Mouse (Mus musculus) neural tube, embryonic 14.5 days (tissue): ENCODE measurements at regions not wholly inside any gene's neighbourhood (a gene's known extent, or its start where the extent isn't known, plus 50 kb on each side); places are given as distances from the start of the nearest gene placed in this dataset.

Experiments
- ATAC-seq: fragments of 200-750 bp; cut with Nextera tagmentation; 2 replicates; pipeline ENCODE4 v1.8.0; 2017; ENCODE audit warnings: low read depth, mild to moderate bottlenecking, moderate TSS enrichment, moderate library complexity
- H3K27ac ChIP-seq: fragments of 300-500 bp; sonication (generic); 2 replicates; pipeline ENCODE4 v1.5.1; 2014; ENCODE audit warnings: low read depth, mild to moderate bottlenecking, control low read depth, low read length, moderate library complexity, mixed read lengths
- H3K27me3 ChIP-seq: fragments of 300-500 bp; sonication (generic); 2 replicates; pipeline ENCODE4 v1.6.1; 2014; ENCODE audit warnings: low read length; ENCODE audit not compliant: control insufficient read depth, insufficient read depth
- H3K36me3 ChIP-seq: fragments of 300-500 bp; sonication (generic); 2 replicates; pipeline ENCODE4 v1.6.1; 2014; ENCODE audit warnings: low read length, mixed read lengths; ENCODE audit not compliant: control insufficient read depth, insufficient read depth
- H3K4me1 ChIP-seq: fragments of 300-500 bp; sonication (generic); 2 replicates; pipeline ENCODE4 v1.6.1; 2014; ENCODE audit warnings: low read length; ENCODE audit not compliant: control insufficient read depth, insufficient read depth
- H3K4me2 ChIP-seq: fragments of 300-500 bp; sonication (generic); 2 replicates; pipeline ENCODE4 v1.6.1; 2014; ENCODE audit warnings: mild to moderate bottlenecking, low read depth, low read length, control low read depth
- H3K4me3 ChIP-seq: fragments of 300-500 bp; sonication (generic); 2 replicates; pipeline ENCODE4 v1.5.1; 2014; ENCODE audit warnings: low read depth, low read length, control low read depth, mixed read lengths
- H3K9ac ChIP-seq: fragments of 300-500 bp; sonication (generic); replicated peaks from 2 replicates; pipeline ENCODE4 v1.6.1; 2014; ENCODE audit warnings: low read depth, mild to moderate bottlenecking, control low read depth, low read length, mixed read lengths
- H3K9me3 ChIP-seq: fragments of 300-500 bp; sonication (generic); 2 replicates; pipeline ENCODE4 v1.6.1; 2016; ENCODE audit warnings: low read length; ENCODE audit not compliant: control insufficient read depth
- WGBS: fragments of 180-500 bp; shearing (Covaris S2); extraction: QIAGEN DNeasy Blood & Tissue Kit; methylation state at CpG from one replicate; pipeline ENCODE4 v1.1.7; 2014; 5-methylcytosine and 5-hydroxymethylcytosine counted together

DNA sequence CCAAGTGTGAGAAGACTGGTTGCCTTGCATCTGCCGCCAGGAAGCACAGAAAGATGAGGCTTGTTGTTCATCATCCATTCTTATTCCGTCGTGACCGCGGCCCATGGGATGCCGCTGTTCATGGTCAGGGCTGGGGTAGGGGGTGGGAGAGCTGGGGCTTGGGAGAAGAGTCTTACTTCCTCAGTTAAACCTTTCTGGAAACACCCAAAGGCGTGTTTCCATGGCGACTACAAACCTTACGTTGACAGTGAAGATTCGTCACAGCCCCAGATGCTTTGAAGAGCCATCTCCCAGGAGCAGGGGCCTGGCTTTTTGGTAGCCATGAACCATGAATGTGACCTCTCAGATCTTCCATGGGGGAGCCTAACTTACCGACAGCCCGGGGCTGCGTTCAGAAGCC, 114.6 kb upstream of the Lrfn2 start:
- no peak for ATAC-seq
- H3K4me3 ChIP-seq, result no peak overlapping the region
- no peaks in the 10 kb centered on the region for H3K9me3 ChIP-seq
- H3K36me3 ChIP-seq, result no peaks in the 10 kb centered on the region
- H3K4me2 ChIP-seq, result no peak overlapping the region
- H3K27me3 ChIP-seq, result no peaks in the 10 kb centered on the region
- no peak overlapping the region for H3K27ac ChIP-seq
- H3K4me1 ChIP-seq, result no peaks in the 10 kb centered on the region; the same call in 1 of the 2 replicates
- 70% methylated on average over 13 of the region's 13 CpGs for WGBS
- no peak overlapping the region for H3K9ac ChIP-seq

DNA sequence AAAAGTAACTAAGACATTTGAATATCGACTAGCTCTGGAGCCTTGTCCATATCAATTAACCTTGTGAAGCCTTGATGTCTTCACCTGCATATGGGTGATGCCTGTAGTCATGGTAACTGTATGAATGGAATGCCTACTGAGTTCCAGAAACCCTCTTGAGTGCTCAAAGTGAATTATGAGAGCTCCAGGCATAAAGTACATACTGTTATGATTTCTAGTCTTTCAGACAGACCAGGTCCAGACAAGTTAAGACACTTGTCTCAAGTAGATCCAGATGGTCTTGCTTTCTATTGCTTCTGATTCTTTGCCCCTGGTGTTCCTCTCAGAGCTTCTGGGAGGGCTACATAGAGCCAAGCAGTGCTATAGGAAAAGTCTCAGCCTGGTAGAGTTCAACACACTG, 112.5 kb upstream of the Lrfn2 start:
- no peaks in the 10 kb centered on the region for H3K36me3 ChIP-seq
- ATAC-seq, result no peak
- no peak overlapping the region for H3K4me2 ChIP-seq
- H3K4me3 ChIP-seq, result no peak overlapping the region
- WGBS, result 90% methylated on average over 1 of the region's 1 CpGs
- no peaks in the 10 kb centered on the region for H3K27me3 ChIP-seq
- H3K4me1 ChIP-seq, result no peaks in the 10 kb centered on the region; the same call in 1 of the 2 replicates
- no peak overlapping the region for H3K27ac ChIP-seq
- H3K9ac ChIP-seq, result no peak overlapping the region
- no peaks in the 10 kb centered on the region for H3K9me3 ChIP-seq

DNA sequence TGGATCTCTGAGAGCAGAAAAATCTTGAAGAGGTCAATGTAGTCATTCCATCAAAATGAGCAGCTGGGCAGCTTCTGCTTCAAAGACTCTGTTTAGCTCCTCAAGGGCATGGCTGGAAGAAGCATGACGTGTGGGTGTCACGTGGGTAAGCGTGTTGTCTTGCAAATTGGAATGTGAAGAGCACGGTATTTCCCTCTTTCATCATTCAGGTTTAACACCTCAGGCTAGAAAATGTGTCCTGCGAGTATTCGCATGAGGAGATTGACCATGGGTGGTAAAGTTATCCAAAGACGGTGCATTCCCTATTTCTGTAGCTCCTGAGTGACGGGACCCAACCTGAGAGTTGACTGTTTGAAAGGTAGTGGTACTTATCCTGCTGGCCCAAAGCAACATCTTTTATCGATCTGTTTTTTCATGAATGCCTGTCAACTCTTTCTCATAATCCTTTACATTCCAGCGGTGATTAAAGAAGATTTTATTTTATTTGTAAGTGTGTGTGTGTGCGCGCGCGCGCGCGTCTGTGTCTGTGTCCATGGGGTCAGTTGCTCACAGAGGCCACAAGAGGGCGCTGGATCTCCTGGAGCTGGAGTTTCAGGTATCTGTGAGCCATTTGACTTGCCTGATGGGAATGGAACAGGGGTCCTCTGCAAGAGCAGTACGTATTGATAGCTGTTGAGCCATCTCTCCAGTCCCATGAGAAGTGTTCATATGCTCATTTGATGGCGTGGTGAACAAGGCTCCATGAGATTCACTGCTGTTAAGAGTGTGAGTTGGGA, 109.9 kb upstream of the Lrfn2 start:
- Histone ChIP-seq H3K27me3 (no peaks in the 10 kb centered on the region), H3K36me3 (no peaks in the 10 kb centered on the region), H3K9ac (no peak overlapping the region), H3K4me1 (no peaks in the 10 kb centered on the region), H3K9me3 (no peaks in the 10 kb centered on the region), H3K27ac (no peak overlapping the region), H3K4me3 (no peak overlapping the region), H3K4me2 (no peak overlapping the region)
- no peak for ATAC-seq
- 92% methylated on average over 20 of the region's 20 CpGs for WGBS

DNA sequence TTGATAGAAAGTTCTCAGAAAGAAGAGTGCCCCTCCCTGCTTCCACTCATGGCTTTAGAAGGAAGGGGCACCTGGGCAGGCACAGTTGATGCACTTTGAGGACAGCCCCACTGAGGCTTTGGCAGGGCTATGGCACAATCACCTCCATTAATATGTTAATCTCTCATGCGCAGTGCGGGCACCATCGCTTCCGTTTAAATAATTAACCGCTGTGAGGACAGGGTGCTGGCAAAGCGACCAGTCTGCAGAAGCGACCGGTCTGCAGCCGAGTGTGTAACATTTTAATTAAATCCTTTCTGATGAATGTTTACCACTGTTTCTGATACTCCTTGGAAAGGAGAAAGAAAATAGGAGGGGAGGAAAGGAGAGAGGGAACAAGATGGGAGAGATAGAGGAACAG, 108.3 kb upstream of the Lrfn2 start:
- Histone ChIP-seq H3K27me3 (no peaks in the 10 kb centered on the region), H3K4me2 (no peak overlapping the region), H3K27ac (no peak overlapping the region), H3K4me3 (no peak overlapping the region), H3K36me3 (no peaks in the 10 kb centered on the region), H3K9ac (no peak overlapping the region), H3K9me3 (no peaks in the 10 kb centered on the region), H3K4me1 (no peaks in the 10 kb centered on the region)
- no peak for ATAC-seq
- 39% methylated on average over 9 of the region's 9 CpGs for WGBS

DNA sequence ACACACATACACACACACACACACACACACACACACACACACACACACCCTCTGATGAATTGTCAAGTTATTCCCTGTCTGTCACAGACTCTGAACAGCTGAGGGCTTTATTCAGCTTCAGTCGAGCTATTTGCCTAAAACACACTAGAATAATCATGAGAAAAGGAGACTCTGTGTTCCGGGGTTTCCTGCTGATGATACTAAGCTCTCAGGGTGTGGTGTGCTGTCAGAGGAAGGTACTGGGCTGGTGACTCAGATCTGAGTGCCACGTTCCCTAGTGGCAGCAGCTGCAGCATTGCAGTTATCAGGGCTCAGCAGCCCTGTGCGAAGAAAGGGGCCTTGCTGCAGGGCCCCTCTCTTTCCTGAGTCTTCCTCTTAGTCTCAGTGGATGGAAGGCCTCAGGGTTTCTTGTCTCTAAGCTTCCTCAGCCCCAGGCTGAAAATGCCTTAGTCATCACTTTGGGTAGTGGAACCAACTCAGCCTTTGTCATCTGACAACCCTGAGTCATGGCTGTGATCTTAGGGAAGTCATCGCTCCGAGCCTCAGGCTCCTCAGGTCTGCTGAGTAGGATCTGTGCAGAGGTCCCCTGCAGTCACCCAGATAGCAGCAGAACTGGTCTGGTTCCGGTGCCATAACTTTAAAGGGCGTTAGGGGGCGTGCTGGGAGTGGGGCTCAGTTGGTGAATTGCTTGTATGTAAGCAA, 106.8 kb upstream of the Lrfn2 start:
- no peaks in the 10 kb centered on the region for H3K4me1 ChIP-seq

DNA sequence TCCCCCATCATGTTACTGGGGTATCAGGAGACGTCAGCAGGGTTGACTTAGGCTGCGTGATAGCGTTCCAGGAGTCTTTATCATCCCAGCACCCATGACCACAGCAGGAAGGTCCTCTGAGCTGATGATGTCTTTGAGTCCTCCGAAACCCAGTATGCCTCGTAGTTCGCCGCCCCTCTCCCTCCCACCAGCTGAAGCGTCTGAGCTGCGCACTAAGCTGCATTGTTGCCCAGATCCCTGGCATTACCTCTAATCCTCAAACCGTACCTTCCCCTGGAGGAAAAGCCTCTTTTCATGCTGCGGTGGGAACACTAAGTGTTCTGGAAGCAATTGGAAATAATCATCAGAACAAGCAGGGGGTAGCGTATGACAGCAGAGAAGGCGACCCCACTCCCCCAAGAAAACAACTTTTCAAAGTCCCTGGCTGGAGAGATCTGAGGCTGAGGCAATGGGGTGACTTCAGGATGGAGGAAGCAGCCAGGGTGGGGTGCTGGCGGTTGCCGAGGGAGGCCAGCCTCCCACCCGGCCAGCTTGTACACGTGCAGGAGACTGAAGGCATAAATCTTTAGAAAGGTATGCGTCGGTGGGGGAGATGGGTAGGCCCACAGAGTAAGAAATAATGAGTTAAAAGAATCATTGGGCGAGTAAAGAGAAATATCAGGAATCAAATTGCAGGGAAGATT, 93.7 kb upstream of the Lrfn2 start:
- no peaks in the 10 kb centered on the region for H3K4me1 ChIP-seq
- H3K4me2 ChIP-seq, result no peak overlapping the region
- H3K9ac ChIP-seq, result no peak overlapping the region
- no peaks in the 10 kb centered on the region for H3K36me3 ChIP-seq
- H3K4me3 ChIP-seq, result no peak overlapping the region
- H3K27ac ChIP-seq, result no peak overlapping the region
- 77% methylated on average over 20 of the region's 20 CpGs for WGBS
- H3K9me3 ChIP-seq, result no peaks in the 10 kb centered on the region
- ATAC-seq, result no peak
- no peaks in the 10 kb centered on the region for H3K27me3 ChIP-seq

More for the DNA sequence above, 106.8 kb upstream of the Lrfn2 start:
- Histone ChIP-seq H3K9ac (no peak overlapping the region), H3K4me2 (no peak overlapping the region), H3K4me3 (no peak overlapping the region), H3K27me3 (no peaks in the 10 kb centered on the region), H3K36me3 (no peaks in the 10 kb centered on the region), H3K9me3 (no peaks in the 10 kb centered on the region), H3K27ac (no peak overlapping the region)
- 0 out of 2 replicates have a peak, but pooled peaks have one; percentile 28 for ATAC-seq
- WGBS, result 56% methylated on average over 9 of the region's 9 CpGs

DNA sequence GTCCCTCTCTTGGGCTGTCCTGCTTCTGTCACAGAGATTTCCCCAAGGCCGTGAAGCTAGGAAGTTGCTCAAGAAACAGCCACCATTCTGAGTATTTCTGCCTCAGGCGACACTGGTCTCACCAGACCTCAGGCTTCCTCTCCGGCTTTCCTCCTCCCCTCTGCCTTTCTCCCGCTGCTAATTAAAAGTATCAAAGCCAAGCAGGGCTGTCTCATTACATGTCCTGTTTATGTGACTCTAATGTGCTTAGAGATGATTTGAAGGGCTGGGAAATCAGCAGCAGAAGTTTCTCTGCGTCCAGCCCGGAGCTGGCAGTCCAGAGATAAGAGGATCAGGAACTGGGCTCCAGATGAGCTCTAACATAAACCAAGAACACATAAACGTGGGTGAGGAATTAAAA, 84.3 kb upstream of the Lrfn2 start:
- no peak overlapping the region for H3K9ac ChIP-seq
- H3K36me3 ChIP-seq, result no peaks in the 10 kb centered on the region
- ATAC-seq, result no peak
- H3K4me3 ChIP-seq, result no peak overlapping the region
- no peaks in the 10 kb centered on the region for H3K27me3 ChIP-seq
- 49% methylated on average over 7 of the region's 7 CpGs for WGBS
- no peak overlapping the region for H3K27ac ChIP-seq
- no peaks in the 10 kb centered on the region for H3K9me3 ChIP-seq
- H3K4me1 ChIP-seq, result no peaks in the 10 kb centered on the region
- no peak overlapping the region for H3K4me2 ChIP-seq

DNA sequence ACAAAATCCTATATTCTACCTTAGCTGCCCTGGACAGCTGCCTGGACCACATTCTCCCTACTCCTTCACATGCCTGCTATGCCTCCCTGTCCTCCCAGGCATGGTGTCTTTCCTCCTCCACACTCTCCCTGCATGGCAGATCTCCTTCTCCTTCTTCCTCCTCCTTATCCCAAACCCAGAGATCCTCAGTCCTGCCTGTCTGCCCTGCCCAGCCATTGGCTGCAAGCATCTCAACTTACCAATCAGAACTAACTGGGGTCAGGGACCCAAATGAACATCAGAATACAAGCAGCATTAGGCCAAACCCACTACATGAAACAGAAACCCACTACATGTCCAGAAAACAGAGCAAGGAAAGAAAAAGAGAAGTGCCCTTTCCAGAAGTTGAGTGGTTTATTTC, 81.3 kb upstream of the Lrfn2 start:
- no peak overlapping the region for H3K4me3 ChIP-seq
- H3K4me2 ChIP-seq, result no peak overlapping the region
- no peaks in the 10 kb centered on the region for H3K27me3 ChIP-seq
- H3K9ac ChIP-seq, result no peak overlapping the region
- H3K4me1 ChIP-seq, result no peaks in the 10 kb centered on the region
- no peak overlapping the region for H3K27ac ChIP-seq
- H3K36me3 ChIP-seq, result no peaks in the 10 kb centered on the region
- no peaks in the 10 kb centered on the region for H3K9me3 ChIP-seq
- ATAC-seq, result no peak

DNA sequence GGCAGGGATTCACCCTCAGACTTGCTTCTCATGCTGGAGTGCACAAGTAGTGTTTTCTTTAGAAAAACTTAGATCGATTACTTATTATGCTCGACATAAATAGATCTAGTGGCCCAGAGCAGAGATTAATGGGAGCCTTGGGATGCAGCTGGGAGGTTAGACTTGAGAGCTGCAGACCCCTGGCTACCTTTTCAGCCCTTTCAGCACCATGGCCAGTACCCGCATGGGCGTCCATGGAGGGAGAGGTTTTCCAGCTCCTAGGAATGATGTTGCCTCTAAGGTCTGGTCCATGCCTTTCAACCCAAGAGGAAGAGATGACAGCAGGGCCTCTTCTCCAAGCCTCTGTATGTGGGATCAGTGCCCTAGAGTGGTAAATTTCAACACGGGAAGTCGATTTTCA, 73.3 kb upstream of the Lrfn2 start:
- H3K9me3 ChIP-seq, result no peaks in the 10 kb centered on the region
- no peak for ATAC-seq
- no peak overlapping the region for H3K4me3 ChIP-seq
- no peak overlapping the region for H3K4me2 ChIP-seq
- H3K27ac ChIP-seq, result no peak overlapping the region
- no peaks in the 10 kb centered on the region for H3K4me1 ChIP-seq
- H3K36me3 ChIP-seq, result no peaks in the 10 kb centered on the region
- 55% methylated on average over 6 of the region's 6 CpGs for WGBS
- H3K9ac ChIP-seq, result no peak overlapping the region
- no peaks in the 10 kb centered on the region for H3K27me3 ChIP-seq
